In the genomic region with DNA sequence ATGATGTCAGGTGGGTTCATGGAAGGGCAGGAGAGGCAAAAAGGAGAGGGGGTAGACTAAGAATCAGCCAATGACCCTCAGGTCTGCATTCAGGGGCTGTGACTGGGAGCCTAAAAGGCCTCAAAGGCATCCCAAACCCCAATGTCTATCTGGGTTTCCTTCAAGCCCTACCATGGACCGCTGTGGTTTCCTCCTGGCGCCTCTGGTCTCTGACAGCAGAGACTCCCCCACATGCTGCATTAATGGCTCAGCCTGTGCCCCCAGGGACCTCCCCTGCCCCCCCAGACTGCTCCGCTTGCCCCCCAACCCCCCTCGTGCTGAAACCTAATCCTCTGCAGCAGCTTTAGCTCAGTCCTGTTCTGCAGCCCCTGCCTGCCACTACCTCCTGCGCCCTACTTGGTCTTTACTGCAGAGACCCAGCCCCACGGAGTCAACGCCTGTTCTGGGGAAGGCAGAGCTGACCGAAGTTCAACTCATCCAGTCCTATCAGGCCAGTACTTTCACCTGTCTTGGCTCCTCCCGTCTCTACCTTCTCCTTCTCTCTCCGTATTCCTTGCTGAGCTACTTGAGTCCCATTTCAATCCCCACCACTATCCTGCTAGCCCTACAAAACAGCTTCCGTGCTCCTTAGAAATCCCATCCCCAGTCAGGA, we compare ENCODE assay signal across 14 mouse cellular contexts. TPM values are rescaled to one million over a fixed set of nuclear protein-coding genes. Genes with fewer than 3 reads are reported as not detected.
DNase-seq lines count a peak whose midpoint lies in the region; ATAC-seq and TF ChIP-seq lines count a peak whose summit lies in the region.
"Had no signal": no experiment of that assay in that cellular context is flagged by ENCODE, and none has a peak within 500 bp of the region (broad histone marks: within the 10 kb centered on the region; RNA-seq: fewer than 3 reads in every experiment).

A gene (plus strand): TSS at position 351 of the 652 bp plus-strand sequence.

- H3K9ac ChIP-seq in kidney, embryonic 14.5 days (ENCODE audit: low read depth, low read length), result no peak within 1 kb of the TSS
- H3K9ac ChIP-seq in intestine, postnatal 0 days (ENCODE audit: low read depth, low read length), result peak within 1 kb of the TSS; percentile 17; the same call in 1 of the 2 replicates
- H3K9ac ChIP-seq in limb, embryonic 13.5 days, result peak within 1 kb of the TSS; percentile 6; the same call in 1 of the 2 replicates
- no peak within 1 kb of the TSS for H3K9ac ChIP-seq in forebrain, embryonic 14.5 days (ENCODE audit: low read length)
- H3K9ac ChIP-seq: limb, embryonic 15.5 days; lung, embryonic 14.5 days had no signal

- 0 out of 2 replicates have a peak within 1 kb of the TSS, but pooled peaks have one; percentile 9 for H3K27ac ChIP-seq in kidney, embryonic 14.5 days (ENCODE audit: low read depth, low read length)
- 0 out of 2 replicates have a peak within 1 kb of the TSS, but pooled peaks have one; percentile 11 for H3K27ac ChIP-seq in bone marrow, adult 2 months (ENCODE audit: control insufficient read depth, insufficient read depth, low read depth, low read length, poor library complexity)
- H3K27ac ChIP-seq in intestine, postnatal 0 days (ENCODE audit: low read depth, low read length), result no peak within 1 kb of the TSS
- H3K27ac ChIP-seq in limb, embryonic 13.5 days, result peak within 1 kb of the TSS; percentile 22; the same call in 1 of the 2 replicates
- no peak within 1 kb of the TSS for H3K27ac ChIP-seq in forebrain, embryonic 14.5 days (ENCODE audit: low read depth, low read length)
- H3K27ac ChIP-seq: limb, embryonic 15.5 days had no signal

- WGBS in kidney, embryonic 14.5 days, result 23% methylated on average over 11 of the region's 11 CpGs
- 17% methylated on average over 11 of the region's 11 CpGs for WGBS in bone marrow, adult 2 months
- WGBS in intestine, postnatal 0 days, result 25% methylated on average over 11 of the region's 11 CpGs
- WGBS in limb, embryonic 13.5 days, result 30% methylated on average over 11 of the region's 11 CpGs
- WGBS in forebrain, embryonic 14.5 days, result 50% methylated on average over 11 of the region's 11 CpGs

- H3K36me3 ChIP-seq in kidney, embryonic 14.5 days (ENCODE audit: control insufficient read depth, insufficient read depth, low read length), result peaks cover 7% of the 10 kb centered on the region
- peaks cover 10% of the 10 kb centered on the region; the same call in 1 of the 2 replicates for H3K36me3 ChIP-seq in intestine, postnatal 0 days (ENCODE audit: control insufficient read depth, insufficient read depth)
- H3K36me3 ChIP-seq in limb, embryonic 13.5 days, result peaks cover 15% of the 10 kb centered on the region
- 0 out of 2 replicates have a peak, but pooled peaks cover 3% of the 10 kb centered on the region for H3K36me3 ChIP-seq in forebrain, embryonic 14.5 days (ENCODE audit: control insufficient read depth, insufficient read depth, low read length)

- no peak within 1 kb of the TSS for H3K4me3 ChIP-seq in kidney, embryonic 14.5 days (ENCODE audit: low read length)
- H3K4me3 ChIP-seq in bone marrow, adult 2 months (replicated peaks; ENCODE audit: control insufficient read depth, low read depth, low read length), result no peak within 1 kb of the TSS
- H3K4me3 ChIP-seq in intestine, postnatal 0 days (ENCODE audit: low read depth, low read length), result no peak within 1 kb of the TSS
- no peak within 1 kb of the TSS for H3K4me3 ChIP-seq in limb, embryonic 13.5 days
- H3K4me3 ChIP-seq in forebrain, embryonic 14.5 days (ENCODE audit: low read depth, low read length), result no peak within 1 kb of the TSS
- H3K4me3 ChIP-seq: limb, embryonic 15.5 days had no signal

- intact Hi-C loops in left cerebral cortex, postnatal 36 days (cut with DNase I), result loop anchor here (1.0 kb wide), 1 partner anchor 8 kb away; no protein-coding TSS in a partner anchor

- peak within 1 kb of the TSS; percentile 10; the same call in 1 of the 2 replicates for H3K4me2 ChIP-seq in kidney, embryonic 14.5 days (replicated peaks; ENCODE audit: low read depth, low read length)
- H3K4me2 ChIP-seq in intestine, postnatal 0 days (replicated peaks; ENCODE audit: low read depth), result peak within 1 kb of the TSS; percentile 45; the same call in 1 of the 2 replicates
- peak within 1 kb of the TSS; percentile 31 for H3K4me2 ChIP-seq in limb, embryonic 13.5 days (replicated peaks)
- no peak within 1 kb of the TSS for H3K4me2 ChIP-seq in forebrain, embryonic 14.5 days (ENCODE audit: low read length)
- H3K4me2 ChIP-seq: limb, embryonic 15.5 days; lung, embryonic 14.5 days had no signal

- no peak for TF ChIP-seq CTCF in bone marrow, adult 2 months (IDR thresholded peaks at IDR 0.05; ENCODE audit: control insufficient read depth, insufficient read depth, low read length)
- no peak for TF ChIP-seq CTCF in intestine, postnatal 0 days (IDR thresholded peaks at IDR 0.05; ENCODE audit: low read depth)

- no peaks in the 10 kb centered on the region for H3K9me3 ChIP-seq in kidney, embryonic 14.5 days (ENCODE audit: control insufficient read depth, low read length)
- H3K9me3 ChIP-seq in intestine, postnatal 0 days (ENCODE audit: control insufficient read depth), result no peaks in the 10 kb centered on the region
- no peaks in the 10 kb centered on the region for H3K9me3 ChIP-seq in limb, embryonic 13.5 days
- no peaks in the 10 kb centered on the region for H3K9me3 ChIP-seq in forebrain, embryonic 14.5 days (replicated peaks; ENCODE audit: control insufficient read depth, low read length)
- H3K9me3 ChIP-seq: limb, embryonic 15.5 days had no signal

- DNase-seq in kidney, adult 11 months, result no peak
- no peak for DNase-seq in urinary bladder, postnatal 25 days (ENCODE audit: low spot score)
- DNase-seq in left cerebral cortex, postnatal 36 days (ENCODE audit: low spot score in 2 of 2), result no peak
- no peak for DNase-seq in forebrain, embryonic 14.5 days (ENCODE audit: low spot score)
- DNase-seq: cerebellum, adult 8-10 months; lung, embryonic 14.5 days; right cerebral cortex, adult 18-20 months had no signal

- no peaks in the 10 kb centered on the region for H3K27me3 ChIP-seq in kidney, embryonic 14.5 days (ENCODE audit: control insufficient read depth, insufficient read depth, low read length)
- no peaks in the 10 kb centered on the region for H3K27me3 ChIP-seq in intestine, postnatal 0 days (replicated peaks; ENCODE audit: control insufficient read depth, insufficient read depth, low read length)
- no peaks in the 10 kb centered on the region for H3K27me3 ChIP-seq in limb, embryonic 13.5 days
- H3K27me3 ChIP-seq in forebrain, embryonic 14.5 days (replicated peaks; ENCODE audit: control insufficient read depth, insufficient read depth, low read length), result no peaks in the 10 kb centered on the region
- H3K27me3 ChIP-seq: limb, embryonic 15.5 days had no signal

- peaks cover 19% of the 10 kb centered on the region for H3K4me1 ChIP-seq in kidney, embryonic 14.5 days (ENCODE audit: control insufficient read depth, insufficient read depth, low read length)
- H3K4me1 ChIP-seq in bone marrow, adult 2 months (ENCODE audit: control insufficient read depth, insufficient read depth, low read length), result no peaks in the 10 kb centered on the region; the same call in 1 of the 2 replicates
- no peaks in the 10 kb centered on the region for H3K4me1 ChIP-seq in intestine, postnatal 0 days (replicated peaks; ENCODE audit: control insufficient read depth, insufficient read depth, low read length)
- peaks cover 29% of the 10 kb centered on the region for H3K4me1 ChIP-seq in limb, embryonic 13.5 days
- H3K4me1 ChIP-seq in forebrain, embryonic 14.5 days (ENCODE audit: control insufficient read depth, insufficient read depth, low read length), result 0 out of 2 replicates have a peak, but pooled peaks cover 2% of the 10 kb centered on the region

- no peak for ATAC-seq in kidney, embryonic 14.5 days (ENCODE audit: low FRiP score, low TSS enrichment)
- ATAC-seq in intestine, postnatal 0 days, result peak; percentile 38; the same call in 1 of the 2 replicates
- ATAC-seq in limb, embryonic 13.5 days (ENCODE audit: low FRiP score, low read depth), result peak; percentile 63; the same call in 1 of the 2 replicates
- ATAC-seq in forebrain, embryonic 14.5 days, result no peak
- ATAC-seq: midbrain, embryonic 16.5 days had no signal

- TF ChIP-seq POLR2A in bone marrow, adult 2 months (IDR thresholded peaks at IDR 0.05; ENCODE audit: borderline replicate concordance, control insufficient read depth, low read depth, low read length), result no peak

RNA-seq across cellular contexts. Expression of the gene that starts here (rescaled TPM):
- polyA plus RNA-seq in kidney, embryonic 14.5 days (2014; fragmentation: Nextera tagmentation; extraction: Ambion mirVana), result 0.57 and 0.60 TPM in 2 replicates
- not detected in 2 replicates for polyA plus RNA-seq in bone marrow, adult 2 months (2011; ENCODE audit: insufficient read depth, insufficient read length, low replicate concordance, missing spikeins)
- polyA plus RNA-seq in intestine, postnatal 0 days (2015; fragmentation: Nextera tagmentation; extraction: Ambion mirVana), result 0.08 and 0.17 TPM in 2 replicates
- polyA plus RNA-seq in limb, embryonic 13.5 days (2015; fragmentation: Nextera tagmentation; extraction: Ambion mirVana), result 1.7 and 2.0 TPM in 2 replicates
- not detected for total RNA-seq in left cerebral cortex, postnatal 36 days (2021)
- polyA plus RNA-seq in forebrain, embryonic 14.5 days (2014; fragmentation: Nextera tagmentation; extraction: Ambion mirVana), result not detected in 2 replicates
- polyA plus RNA-seq: forebrain, embryonic 11.5 days; lung, embryonic 14.5 days; midbrain, embryonic 16.5 days had no signal

Comparison
In these comparisons a context has a peak if more than half of its experiments do, and no peak if none do; other contexts are left out.
1. Peak in ATAC-seq, H3K9ac ChIP-seq and H3K4me2 ChIP-seq in intestine, postnatal 0 days; RNA of the gene not detected or under 1 TPM.
2. H3K27ac ChIP-seq: peak in kidney, embryonic 14.5 days (single experiment), bone marrow, adult 2 months (single experiment) and limb, embryonic 13.5 days (single experiment); none in intestine, postnatal 0 days (single experiment) and forebrain, embryonic 14.5 days (single experiment).